Mouse (Mus musculus): Measurements from ENCODE around the gene Rpl34.

Rpl34 gene

GRCm38 (mm10) chr3:130730189-130730653, at the start of gene Rpl34:
Gene Rpl34, minus strand, starts transcription at chr3:130730398.
- peak; percentile 94 to 95 for DNase-seq

DNA sequence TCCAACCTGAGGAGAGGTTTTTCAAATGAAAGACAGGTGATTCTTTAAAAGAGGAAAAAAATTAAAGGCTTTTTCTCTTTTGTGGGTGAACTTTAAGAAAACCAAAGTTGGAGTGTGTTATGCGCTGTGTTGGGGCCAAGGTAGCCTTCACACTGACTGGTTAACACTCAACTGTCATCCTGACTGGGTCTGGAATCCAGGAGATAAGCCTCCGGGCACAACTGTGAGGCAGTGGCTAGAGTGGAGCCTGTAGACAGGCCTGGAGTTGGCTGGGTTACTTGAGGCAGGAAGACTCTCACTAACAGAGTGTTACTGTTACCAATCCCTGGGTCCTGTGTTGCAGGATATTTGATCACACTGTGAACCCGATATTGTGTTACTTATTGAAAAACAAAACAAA, 38.0 kb upstream of the Rpl34 start:
- no peak for DNase-seq

DNA sequence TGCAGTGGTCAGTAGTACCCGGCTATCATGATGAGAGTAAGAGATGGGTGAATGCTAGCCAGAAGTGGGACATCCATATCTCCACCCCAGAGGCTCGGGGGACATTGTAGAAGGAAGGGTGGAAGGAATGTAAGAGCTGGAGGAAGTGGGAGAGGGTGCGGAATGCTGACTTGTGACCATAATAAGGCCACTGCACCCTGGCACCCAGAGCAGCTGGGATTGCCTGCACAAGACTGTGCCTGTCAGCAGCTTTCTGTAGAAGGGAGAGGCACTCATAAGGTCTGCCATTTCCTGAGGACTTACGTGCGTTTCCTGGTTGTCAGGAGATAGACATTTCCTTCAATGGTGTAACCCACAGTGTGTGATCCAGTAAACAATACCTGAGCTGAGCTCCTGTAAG, 33.9 kb upstream of the Rpl34 start:
- DNase-seq: no peak

- peak; percentile 25 to 59 for DNase-seq
Observed at GRCm38 (mm10) chr3:130760711-130761435, 30.7 kb upstream of the Rpl34 start.

GRCm38 (mm10) chr3:130758157-130758841, 28.1 kb upstream of the Rpl34 start:
- DNase-seq: no peak

DNA sequence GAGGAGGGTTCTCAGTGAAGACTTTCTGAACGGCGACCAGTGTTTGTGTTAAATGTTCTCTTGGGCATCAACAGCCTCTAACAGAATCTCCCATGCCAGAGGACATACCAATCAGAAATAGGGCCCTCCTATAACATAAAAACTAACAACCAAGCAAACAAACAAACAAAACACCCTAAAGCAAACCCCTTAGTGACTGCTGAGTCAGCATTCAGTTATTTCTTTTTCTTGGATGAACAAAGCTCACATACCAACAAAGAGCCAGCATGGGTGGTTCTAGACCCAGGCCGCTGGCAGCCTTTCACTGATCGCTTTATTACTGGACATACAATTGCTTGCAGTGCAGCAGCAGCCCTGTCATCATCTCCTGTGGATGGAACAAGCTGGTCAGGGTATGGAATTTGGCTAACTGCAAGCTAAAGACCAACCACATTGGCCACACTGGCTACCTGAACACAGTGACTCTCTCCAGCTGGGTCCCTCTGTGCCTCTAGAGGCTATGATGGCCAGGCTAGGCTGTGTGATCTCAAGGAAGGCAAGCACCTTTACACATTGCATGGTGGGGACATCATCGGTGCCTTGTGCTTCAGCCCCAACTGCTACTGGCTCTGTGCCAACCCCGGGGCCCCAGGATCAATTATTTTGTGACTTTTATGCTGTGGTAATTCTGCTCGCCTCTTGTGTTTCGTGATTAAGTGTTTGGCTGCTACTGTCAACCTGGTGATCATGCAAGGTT, 27.1 kb upstream of the Rpl34 start:
- DNase-seq: no peak

GRCm38 (mm10) chr3:130749206-130749605, 19.0 kb upstream of the Rpl34 start:
- no peak for DNase-seq

DNA sequence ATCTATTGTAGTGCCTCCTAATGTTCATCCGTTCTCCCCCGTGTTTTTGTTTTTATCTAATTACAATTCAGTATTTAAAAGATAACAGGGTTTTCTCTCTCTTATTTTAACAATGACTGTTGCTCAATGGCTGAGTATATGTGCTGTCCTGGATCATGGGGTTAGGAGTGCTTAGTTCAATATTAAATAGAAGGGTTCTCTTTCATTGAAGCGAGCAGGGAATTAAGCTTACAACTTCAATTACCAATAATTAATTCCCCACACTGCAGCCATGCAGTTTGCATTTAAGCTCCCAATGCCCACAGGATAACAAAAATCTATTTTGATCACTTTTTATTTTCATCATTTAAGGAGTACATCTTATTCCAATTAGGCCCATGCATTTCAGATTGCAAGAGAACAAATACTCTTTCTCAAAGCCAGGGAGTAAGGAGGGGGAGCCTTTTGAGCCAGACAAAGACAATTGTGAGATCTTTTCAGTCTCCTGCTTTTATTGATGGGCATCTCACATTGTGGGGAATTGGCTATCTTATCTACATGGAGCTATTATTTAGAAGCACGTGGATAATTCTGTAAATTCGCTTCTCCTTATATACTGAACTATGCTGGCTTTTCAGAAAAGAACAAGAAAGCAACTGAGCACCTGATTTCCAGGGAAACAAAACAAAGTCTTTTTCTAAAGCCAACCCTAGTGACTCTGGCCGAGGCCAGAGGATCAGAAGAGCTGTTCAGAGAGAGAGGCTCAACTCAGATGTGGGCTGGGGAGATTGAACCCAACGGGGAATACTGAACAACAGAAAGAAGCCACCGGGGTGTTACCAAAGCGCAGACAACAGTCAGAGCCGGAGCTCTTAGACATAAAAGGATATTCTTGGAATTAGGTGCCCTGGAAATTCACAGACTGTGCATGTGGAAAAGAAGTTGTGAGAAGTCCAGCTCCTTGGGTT, 16.7 kb upstream of the Rpl34 start:
- DNase-seq: no peak

DNA sequence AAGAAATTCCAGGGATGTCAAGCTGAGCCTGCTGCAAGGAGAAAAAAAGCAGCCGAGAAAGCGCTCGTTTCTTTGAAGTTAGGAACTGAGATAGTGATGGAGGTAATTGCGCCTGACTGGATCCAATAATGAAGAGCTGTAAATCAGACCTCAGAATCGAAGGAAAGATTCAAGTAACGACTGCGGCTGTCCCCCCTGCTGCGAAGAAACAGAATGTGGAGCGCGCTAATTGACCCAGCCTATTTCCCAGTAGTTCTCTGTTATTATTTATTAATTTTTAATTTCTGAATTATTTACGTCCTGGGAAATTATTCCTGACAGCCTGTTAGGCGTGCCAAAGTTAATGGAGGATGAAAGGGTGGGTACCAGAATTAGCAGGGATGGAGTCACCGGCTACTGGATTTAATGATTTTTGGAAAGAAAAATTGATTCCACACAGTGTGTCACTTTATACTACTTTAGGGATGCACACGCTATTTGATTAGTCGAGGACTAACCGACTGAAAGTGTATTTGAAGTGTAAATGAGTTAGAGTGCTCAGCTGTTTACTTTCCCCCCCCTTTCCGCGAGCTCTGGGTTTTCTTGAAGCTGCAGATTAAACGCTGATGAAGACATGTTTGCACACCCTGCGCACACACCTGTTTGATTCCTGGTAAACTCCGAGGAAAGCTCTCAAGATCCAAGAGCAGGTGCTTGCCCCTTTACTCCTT, 7.6 kb upstream of the Rpl34 start:
- DNase-seq: peak in 1 of 2 experiments; percentile 4

DNA sequence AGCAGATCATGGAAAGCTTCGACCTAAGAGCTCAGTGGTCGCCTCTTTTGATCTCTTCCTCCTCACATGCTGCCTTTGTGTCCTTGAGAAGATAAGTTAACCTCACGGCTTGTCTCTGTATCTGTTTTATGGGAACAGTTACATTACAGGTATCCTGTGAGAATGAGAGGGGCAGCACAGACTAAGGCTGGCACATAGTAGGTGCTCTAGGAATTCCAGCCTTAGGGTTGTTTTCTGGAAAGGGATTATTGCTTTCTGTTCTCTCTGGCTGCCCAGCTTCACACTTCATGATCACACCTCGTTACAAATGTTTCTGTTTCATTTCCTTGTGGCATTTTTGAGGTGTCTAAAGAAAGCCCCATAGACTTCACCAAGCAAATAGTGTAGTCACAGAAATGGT, 6.6 kb upstream of the Rpl34 start:
- no peak for DNase-seq

DNA sequence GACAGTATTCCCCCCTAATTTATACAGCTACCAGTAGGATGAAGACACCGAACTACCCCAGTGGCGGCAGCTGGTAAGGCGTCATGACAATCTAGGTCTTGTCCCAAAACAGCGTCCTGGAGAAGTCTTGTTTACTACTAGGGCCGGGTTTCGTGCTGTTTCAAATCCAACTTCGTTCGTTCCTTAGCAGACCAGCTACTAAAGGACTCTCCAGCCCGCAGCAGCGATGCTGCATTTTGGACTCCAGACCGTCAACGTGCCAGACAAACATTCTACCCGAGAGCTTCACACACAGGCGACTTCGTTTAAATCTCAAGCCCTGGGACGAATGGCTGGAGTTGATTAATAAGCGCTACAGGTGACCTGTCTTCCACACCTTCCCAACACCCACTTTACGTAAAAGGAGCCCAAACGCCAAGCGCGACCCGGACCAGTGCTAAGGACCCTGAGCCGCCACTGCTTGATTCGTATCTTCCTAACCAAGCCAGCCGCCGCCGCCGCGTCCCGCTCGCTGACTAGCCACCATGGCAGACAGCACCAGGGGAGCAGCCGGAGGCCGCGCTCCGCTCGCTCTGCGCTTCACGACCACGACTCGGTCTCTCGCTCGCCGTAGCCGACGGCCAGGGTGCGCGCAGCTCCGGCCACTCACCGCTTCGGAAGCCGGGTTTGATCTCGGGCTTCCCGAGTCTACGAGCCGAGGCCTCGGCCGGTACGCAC, 568 bp downstream of the Rpl34 start:
- DNase-seq: peak in 1 of 2 experiments; percentile 16

DNA sequence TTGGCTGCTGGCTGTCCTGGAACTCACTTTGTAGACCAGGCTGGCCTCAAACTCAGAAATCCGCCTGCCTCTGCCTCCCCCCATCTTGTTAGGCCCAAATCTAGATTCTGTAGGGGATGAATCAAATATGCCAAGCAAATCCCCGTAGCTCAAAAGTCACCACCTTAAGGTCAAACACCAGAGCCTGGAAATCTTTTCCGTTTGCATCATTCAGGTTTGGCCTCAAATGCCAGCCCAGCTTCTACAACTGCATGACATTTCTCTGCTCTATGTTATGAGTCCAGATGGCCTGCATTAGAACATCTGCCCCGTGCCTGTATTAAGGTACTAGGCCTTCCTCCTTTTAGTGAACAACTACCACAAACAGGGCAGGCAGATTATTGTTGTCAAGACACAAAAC, 2.5 kb downstream of the Rpl34 start:
- no peak for DNase-seq

GRCm38 (mm10) chr3:130727036-130727435, 3.2 kb downstream of the Rpl34 start:
- DNase-seq: no peak

GRCm38 (mm10) chr3:130725718-130726117, 4.5 kb downstream of the Rpl34 start:
- DNase-seq: no peak

- no peak for DNase-seq
Observed at GRCm38 (mm10) chr3:130722733-130723478, 7.3 kb downstream of the Rpl34 start.

DNA sequence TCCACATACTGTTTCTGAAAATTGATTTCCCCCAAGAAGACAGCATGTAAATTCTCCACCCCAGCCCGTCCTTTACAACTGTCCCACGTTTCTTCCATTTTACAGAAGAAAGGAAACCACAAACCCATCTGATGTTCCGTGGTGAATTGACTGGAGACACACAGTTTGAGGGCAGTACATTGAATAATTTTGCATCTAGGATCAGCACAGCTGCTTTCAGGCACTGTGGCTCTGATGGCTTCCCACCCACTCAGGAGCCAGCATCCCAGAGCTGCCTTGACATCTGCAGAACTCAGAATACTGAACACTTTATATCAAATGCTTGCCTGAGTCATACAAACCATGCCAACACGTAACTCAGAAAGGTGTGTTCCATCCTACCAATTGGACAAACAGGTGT, 10.0 kb downstream of the Rpl34 start:
- no peak for DNase-seq

DNA sequence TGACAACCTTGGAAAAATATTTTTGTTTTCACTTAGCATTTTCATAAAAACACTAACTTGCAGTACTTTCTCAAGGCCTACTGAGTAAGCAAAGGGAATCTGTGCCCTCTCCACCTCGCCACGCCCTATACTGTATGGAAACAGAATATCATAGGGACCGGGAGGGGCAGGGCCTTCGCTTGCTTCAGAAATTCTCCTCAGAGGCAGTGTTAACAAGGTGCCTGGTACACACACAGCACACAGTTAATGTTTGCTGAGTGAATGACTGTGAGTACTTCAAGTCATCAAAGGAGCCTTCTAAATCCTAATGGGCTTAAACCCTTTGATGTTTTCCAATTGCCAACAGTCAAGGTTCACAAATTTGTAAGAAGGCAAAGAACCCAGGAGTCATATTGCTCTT, 11.3 kb downstream of the Rpl34 start:
- DNase-seq: no peak

GRCm38 (mm10) chr3:130716555-130716954, 13.6 kb downstream of the Rpl34 start:
- DNase-seq: no peak

DNA sequence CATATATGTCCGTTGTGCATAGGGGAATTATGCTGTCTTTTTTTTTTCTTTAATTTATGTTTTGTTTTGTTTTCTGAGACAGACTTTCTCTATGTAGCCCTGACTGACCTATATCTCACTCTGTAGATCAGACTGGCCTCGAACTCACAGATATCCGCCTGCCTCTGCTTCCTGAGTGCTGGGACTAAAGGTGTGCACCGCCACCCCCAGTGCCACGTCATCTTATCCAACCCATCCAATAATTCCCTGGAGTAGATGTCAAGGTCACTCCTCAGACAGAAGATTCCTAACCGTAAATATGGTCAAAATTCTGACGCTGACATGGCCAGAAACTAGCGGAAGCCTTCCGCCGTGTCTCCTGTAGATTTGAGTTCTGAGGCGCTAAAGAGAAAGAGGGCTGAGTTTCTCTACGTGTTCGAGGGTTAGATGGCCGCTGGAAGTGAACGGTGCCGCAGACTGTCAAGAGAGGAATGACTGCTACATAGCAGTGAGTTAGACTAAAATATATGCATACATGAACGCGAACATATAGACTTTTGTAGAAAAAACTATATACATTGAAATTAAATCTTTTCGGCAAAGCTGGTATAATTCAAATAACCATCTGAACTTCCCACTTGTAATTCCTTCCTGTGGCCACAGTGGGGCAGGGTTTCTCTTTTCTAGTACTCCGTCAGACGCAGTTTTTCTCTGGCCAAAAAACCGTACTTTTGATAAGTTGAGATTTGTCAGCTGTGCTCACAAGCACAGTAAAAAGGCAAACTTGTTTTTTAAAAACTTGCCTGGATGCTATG, 15.2 kb downstream of the Rpl34 start:
- peak; percentile 59 to 63 for DNase-seq

- DNase-seq: no peak
Observed at GRCm38 (mm10) chr3:130712891-130713290, 17.3 kb downstream of the Rpl34 start.
